Mouse (Mus musculus) midbrain, embryonic 13.5 days (tissue): ENCODE results near the gene Hsp90ab1. TPM values are rescaled to one million over a fixed set of nuclear protein-coding genes. Genes with fewer than 3 reads are reported as not detected.

Source experiments
- ATAC-seq: fragments of 200-750 bp; cut with Nextera tagmentation; 2 replicates; pipeline ENCODE4 v1.8.0; 2017; ENCODE audit warnings: mild to moderate bottlenecking, moderate TSS enrichment, moderate library complexity
- H3K27ac ChIP-seq: fragments of 300-500 bp; sonication (generic); 2 replicates; pipeline ENCODE4 v1.5.1; 2015; ENCODE audit warnings: inconsistent platforms, mild to moderate bottlenecking, moderate library complexity
- H3K27me3 ChIP-seq: fragments of 300-500 bp; sonication (generic); 2 replicates; pipeline ENCODE4 v1.6.1; 2015; ENCODE audit warnings: mild to moderate bottlenecking, inconsistent platforms
- H3K36me3 ChIP-seq: fragments of 300-500 bp; sonication (generic); 2 replicates; pipeline ENCODE4 v1.6.1; 2015; ENCODE audit warnings: mild to moderate bottlenecking, inconsistent platforms
- H3K4me1 ChIP-seq: fragments of 300-500 bp; sonication (generic); replicated peaks from 2 replicates; pipeline ENCODE4 v1.6.1; 2015; ENCODE audit warnings: inconsistent platforms
- H3K4me2 ChIP-seq: fragments of 300-500 bp; sonication (generic); replicated peaks from 2 replicates; pipeline ENCODE4 v1.6.1; 2015; ENCODE audit warnings: moderate library complexity, mild to moderate bottlenecking, inconsistent platforms
- H3K4me3 ChIP-seq: fragments of 300-500 bp; sonication (generic); replicated peaks from 2 replicates; pipeline ENCODE4 v1.5.1; 2015; ENCODE audit warnings: mild to moderate bottlenecking, inconsistent platforms
- H3K9ac ChIP-seq: fragments of 300-500 bp; sonication (generic); replicated peaks from 2 replicates; pipeline ENCODE4 v1.6.1; 2015; ENCODE audit warnings: mild to moderate bottlenecking, inconsistent platforms
- H3K9me3 ChIP-seq: fragments of 300-500 bp; sonication (generic); 2 replicates; pipeline ENCODE4 v1.6.1; 2016; ENCODE audit warnings: mild to moderate bottlenecking, inconsistent platforms
- WGBS: fragments of 180-500 bp; shearing (Covaris S2); methylation state at CpG from one replicate; pipeline ENCODE4 v1.1.7; 2015; 5-methylcytosine and 5-hydroxymethylcytosine counted together
- polyA plus RNA-seq: library from polyadenylated mRNA; unstranded; fragments of >200 nt; fragmentation: Nextera tagmentation; extraction: Ambion mirVana; gene quantifications from 2 replicates; pipeline ENCODE4 v1.2.1, GENCODE M21; 2015

Hsp90ab1 gene
- 1,587 and 1,677 TPM in 2 replicates for polyA plus RNA-seq

GRCm38 (mm10) chr17:45573087-45573779, at the start of gene Hsp90ab1:
Hsp90ab1 (minus strand) TSS chr17:45573271.
- no peaks in the 10 kb centered on the region for H3K9me3 ChIP-seq
- H3K4me2 ChIP-seq: peak within 1 kb of the TSS; percentile 85
- peak within 1 kb of the TSS; percentile 99 for H3K9ac ChIP-seq
- H3K4me3 ChIP-seq: peak within 1 kb of the TSS; percentile 99
- H3K27me3 ChIP-seq: no peaks in the 10 kb centered on the region
- H3K27ac ChIP-seq: peak within 1 kb of the TSS; percentile 98
- under 1% methylated on average over 41 of the region's 41 CpGs for WGBS
- peak; percentile 84 for ATAC-seq
- peaks cover 35% of the 10 kb centered on the region for H3K36me3 ChIP-seq
- H3K4me1 ChIP-seq: peaks cover 51% of the 10 kb centered on the region

GRCm38 (mm10) chr17:45619386-45620256, 46.5 kb upstream of the Hsp90ab1 start:
- no peak overlapping the region for H3K9ac ChIP-seq

GRCm38 (mm10) chr17:45618941-45619385, 45.9 kb upstream of the Hsp90ab1 start:
- Histone ChIP-seq H3K36me3 (no peaks in the 10 kb centered on the region), H3K4me3 (no peak overlapping the region), H3K4me2 (0 out of 2 replicates have a peak overlapping the region, but pooled peaks have one; percentile 10), H3K27me3 (no peaks in the 10 kb centered on the region), H3K9ac (no peak overlapping the region), H3K27ac (no peak overlapping the region), H3K9me3 (no peaks in the 10 kb centered on the region), H3K4me1 (peaks cover 7% of the 10 kb centered on the region)
- no peak for ATAC-seq
- 15% methylated on average over 8 of the region's 8 CpGs for WGBS

More at GRCm38 (mm10) chr17:45619386-45620256, 46.5 kb upstream of the Hsp90ab1 start:
- no peak for ATAC-seq
- Histone ChIP-seq H3K4me2 (peak overlapping the region; percentile 10; the same call in 1 of the 2 replicates), H3K4me3 (no peak overlapping the region), H3K27ac (no peak overlapping the region), H3K9me3 (no peaks in the 10 kb centered on the region), H3K27me3 (no peaks in the 10 kb centered on the region), H3K4me1 (peaks cover 7% of the 10 kb centered on the region), H3K36me3 (no peaks in the 10 kb centered on the region)
- WGBS: 34% methylated on average over 20 of the region's 20 CpGs

- no peak overlapping the region for H3K27ac ChIP-seq
- H3K9me3 ChIP-seq: no peaks in the 10 kb centered on the region
- WGBS: 92% methylated on average over 6 of the region's 6 CpGs
- no peak overlapping the region for H3K4me3 ChIP-seq
- ATAC-seq: no peak
- no peak overlapping the region for H3K9ac ChIP-seq
- H3K4me1 ChIP-seq: peaks cover 7% of the 10 kb centered on the region
- H3K27me3 ChIP-seq: no peaks in the 10 kb centered on the region
- no peaks in the 10 kb centered on the region for H3K36me3 ChIP-seq
- no peak overlapping the region for H3K4me2 ChIP-seq
Observed at GRCm38 (mm10) chr17:45617655-45618054, 44.6 kb upstream of the Hsp90ab1 start.

GRCm38 (mm10) chr17:45616679-45617078, 43.6 kb upstream of the Hsp90ab1 start:
- H3K4me3 ChIP-seq: no peak overlapping the region
- H3K9me3 ChIP-seq: no peaks in the 10 kb centered on the region
- 79% methylated on average over 3 of the region's 3 CpGs for WGBS
- ATAC-seq: no peak
- H3K27ac ChIP-seq: no peak overlapping the region
- no peaks in the 10 kb centered on the region for H3K27me3 ChIP-seq
- peaks cover 7% of the 10 kb centered on the region for H3K4me1 ChIP-seq
- H3K9ac ChIP-seq: no peak overlapping the region
- H3K36me3 ChIP-seq: no peaks in the 10 kb centered on the region
- no peak overlapping the region for H3K4me2 ChIP-seq

GRCm38 (mm10) chr17:45616046-45616650, 43.1 kb upstream of the Hsp90ab1 start:
- Histone ChIP-seq H3K27me3 (no peaks in the 10 kb centered on the region), H3K27ac (no peak overlapping the region), H3K9ac (no peak overlapping the region), H3K4me3 (no peak overlapping the region), H3K9me3 (no peaks in the 10 kb centered on the region), H3K36me3 (no peaks in the 10 kb centered on the region), H3K4me2 (no peak overlapping the region), H3K4me1 (peaks cover 7% of the 10 kb centered on the region)
- no peak for ATAC-seq
- WGBS: 75% methylated on average over 4 of the region's 4 CpGs

GRCm38 (mm10) chr17:45612921-45613320, 39.9 kb upstream of the Hsp90ab1 start:
- no peak overlapping the region for H3K9ac ChIP-seq
- no peaks in the 10 kb centered on the region for H3K27me3 ChIP-seq
- no peak for ATAC-seq
- no peak overlapping the region for H3K4me2 ChIP-seq
- H3K36me3 ChIP-seq: no peaks in the 10 kb centered on the region
- peaks cover 7% of the 10 kb centered on the region for H3K4me1 ChIP-seq
- H3K27ac ChIP-seq: no peak overlapping the region
- no peaks in the 10 kb centered on the region for H3K9me3 ChIP-seq
- WGBS: 90% methylated on average over 7 of the region's 7 CpGs
- no peak overlapping the region for H3K4me3 ChIP-seq

GRCm38 (mm10) chr17:45612008-45612407, 38.9 kb upstream of the Hsp90ab1 start:
- no peak overlapping the region for H3K4me3 ChIP-seq
- no peak overlapping the region for H3K27ac ChIP-seq
- no peak overlapping the region for H3K4me2 ChIP-seq
- H3K9me3 ChIP-seq: no peaks in the 10 kb centered on the region
- peaks cover 7% of the 10 kb centered on the region for H3K4me1 ChIP-seq
- H3K9ac ChIP-seq: no peak overlapping the region
- WGBS: 81% methylated on average over 8 of the region's 8 CpGs
- no peaks in the 10 kb centered on the region for H3K36me3 ChIP-seq
- no peak for ATAC-seq
- H3K27me3 ChIP-seq: no peaks in the 10 kb centered on the region

- no peaks in the 10 kb centered on the region for H3K27me3 ChIP-seq
- H3K36me3 ChIP-seq: no peaks in the 10 kb centered on the region
- 18% methylated on average over 5 of the region's 5 CpGs for WGBS
- H3K4me3 ChIP-seq: no peak overlapping the region
- no peak overlapping the region for H3K27ac ChIP-seq
- no peak overlapping the region for H3K9ac ChIP-seq
- no peak overlapping the region for H3K4me2 ChIP-seq
- peaks cover 7% of the 10 kb centered on the region for H3K4me1 ChIP-seq
- H3K9me3 ChIP-seq: no peaks in the 10 kb centered on the region
- no peak for ATAC-seq
Observed at GRCm38 (mm10) chr17:45610144-45610866, 37.2 kb upstream of the Hsp90ab1 start.

GRCm38 (mm10) chr17:45608396-45608795, 35.3 kb upstream of the Hsp90ab1 start:
- Histone ChIP-seq H3K27ac (no peak overlapping the region), H3K4me1 (peaks cover 7% of the 10 kb centered on the region), H3K9me3 (no peaks in the 10 kb centered on the region), H3K27me3 (no peaks in the 10 kb centered on the region), H3K36me3 (no peaks in the 10 kb centered on the region), H3K4me3 (no peak overlapping the region), H3K4me2 (no peak overlapping the region), H3K9ac (no peak overlapping the region)
- WGBS: 91% methylated on average over 4 of the region's 4 CpGs
- ATAC-seq: no peak

GRCm38 (mm10) chr17:45606992-45607879, 34.2 kb upstream of the Hsp90ab1 start:
- Histone ChIP-seq H3K27me3 (peaks cover under 1% of the 10 kb centered on the region; the same call in 1 of the 2 replicates), H3K4me1 (peaks cover 7% of the 10 kb centered on the region), H3K9me3 (no peaks in the 10 kb centered on the region), H3K9ac (no peak overlapping the region), H3K4me2 (no peak overlapping the region), H3K27ac (no peak overlapping the region), H3K36me3 (no peaks in the 10 kb centered on the region), H3K4me3 (no peak overlapping the region)
- WGBS: 85% methylated on average over 15 of the region's 15 CpGs
- ATAC-seq: no peak
